Mouse (Mus musculus) lung, postnatal 4 days (tissue): Measurements from ENCODE around the gene Scrt2.
A peak's percentile ranks its signal among the peaks of the same experiment; 100 is the strongest.

ENCODE experiments used
- DNase-seq, 2 experiments: peaks; one replicate each; pipeline ENCODE4 v3.0.0; 2021

The Scrt2 gene

DNA sequence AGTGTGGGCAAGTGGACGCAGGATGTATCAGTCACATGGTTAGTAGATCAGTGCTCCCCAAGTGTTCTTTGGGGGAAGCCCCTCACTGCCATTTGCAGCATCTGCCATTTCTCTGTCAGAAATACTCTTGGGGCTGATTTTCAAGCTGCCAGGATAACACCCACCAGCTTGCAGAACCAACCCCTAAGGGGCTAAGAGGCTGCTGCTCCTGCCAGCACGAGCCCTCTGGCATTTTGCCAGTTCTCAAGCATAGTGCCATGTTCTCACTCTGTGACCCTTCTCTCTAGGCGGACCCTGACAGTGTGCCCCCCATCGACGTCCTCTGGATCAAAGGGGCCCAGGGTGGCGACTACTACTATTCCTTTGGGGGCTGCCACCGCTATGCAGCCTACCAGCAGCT is 27.4 kb downstream of the Scrt2 start:
- DNase-seq: no peak

DNA sequence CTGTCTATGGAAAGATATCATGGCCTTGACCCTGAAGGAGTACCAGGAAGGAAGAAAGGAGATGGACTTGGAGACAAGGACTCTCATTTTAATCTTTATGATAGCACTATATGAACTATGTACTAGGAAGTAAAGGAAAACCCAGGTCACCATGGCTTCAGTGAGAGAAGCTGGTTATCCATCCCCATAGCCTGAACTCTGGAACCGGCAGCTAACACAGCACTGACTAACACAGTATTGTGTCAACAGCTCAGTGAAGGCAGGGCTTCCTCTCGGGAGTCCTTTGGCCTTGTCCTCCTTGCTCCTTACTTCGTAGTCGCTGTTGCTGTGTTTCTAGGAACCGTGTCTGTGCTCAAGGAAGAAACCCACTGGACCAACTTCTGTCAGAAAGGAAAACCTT is 28.1 kb downstream of the Scrt2 start:
- DNase-seq: no peak

DNA sequence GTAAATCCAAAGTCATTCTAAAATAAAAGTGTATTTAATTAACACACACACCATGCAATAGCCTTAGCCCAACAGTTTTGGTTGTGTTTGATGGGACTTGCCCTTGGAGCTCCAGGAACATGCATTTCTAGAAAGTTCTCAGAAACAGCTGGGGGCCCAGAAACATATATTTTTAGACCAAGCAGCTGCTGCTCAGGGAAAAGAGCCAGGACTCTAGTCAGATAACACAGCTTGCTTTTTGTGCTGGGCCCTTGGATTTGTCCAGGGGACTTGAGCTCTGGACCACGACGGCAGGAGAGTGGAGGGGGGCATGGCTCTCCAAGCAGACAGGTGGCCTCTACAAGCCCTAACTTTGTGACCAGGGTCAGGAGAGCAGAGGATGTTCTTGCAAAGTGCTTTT is 30.0 kb downstream of the Scrt2 start:
- no peak for DNase-seq

DNA sequence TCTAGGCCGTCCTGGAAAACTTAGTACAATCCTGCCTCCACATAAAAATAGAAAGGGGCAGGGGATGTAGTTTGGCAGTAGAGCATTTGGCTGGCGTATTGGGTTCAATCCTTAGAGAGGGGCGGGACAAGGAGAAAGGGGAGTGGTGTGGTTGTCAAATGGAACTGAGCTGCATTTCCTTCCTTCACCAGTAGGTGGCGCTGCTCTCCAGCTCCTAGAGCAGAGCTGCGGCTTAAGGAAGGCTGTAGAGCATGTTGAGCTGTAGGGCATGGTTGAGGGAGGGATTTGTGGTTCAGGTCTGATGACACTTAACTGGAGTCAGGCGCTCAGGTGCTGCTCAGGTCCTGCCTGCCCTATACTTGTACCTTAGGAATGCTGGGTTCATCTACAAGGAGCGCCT is 30.6 kb downstream of the Scrt2 start:
- peak; percentile 86 to 93 for DNase-seq

DNA sequence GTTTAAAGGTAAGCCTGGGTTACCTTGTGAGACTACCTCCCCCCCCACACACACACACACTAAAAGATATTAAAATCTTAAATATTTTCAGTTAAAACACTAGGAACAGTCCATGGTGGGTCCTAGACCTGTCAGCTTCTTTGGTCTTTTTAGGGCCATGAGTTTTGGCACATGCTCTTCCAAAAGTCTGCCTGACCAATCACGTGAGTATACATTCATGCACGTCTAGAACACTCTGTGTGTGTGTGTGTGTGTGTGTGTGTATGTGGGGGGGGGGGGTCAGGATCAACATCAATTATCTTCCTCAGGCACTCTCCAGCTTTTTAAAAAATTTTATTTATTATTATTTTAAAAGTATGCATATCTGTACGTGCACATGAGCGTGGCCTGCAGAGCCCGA is 31.2 kb downstream of the Scrt2 start:
- DNase-seq: no peak

DNA sequence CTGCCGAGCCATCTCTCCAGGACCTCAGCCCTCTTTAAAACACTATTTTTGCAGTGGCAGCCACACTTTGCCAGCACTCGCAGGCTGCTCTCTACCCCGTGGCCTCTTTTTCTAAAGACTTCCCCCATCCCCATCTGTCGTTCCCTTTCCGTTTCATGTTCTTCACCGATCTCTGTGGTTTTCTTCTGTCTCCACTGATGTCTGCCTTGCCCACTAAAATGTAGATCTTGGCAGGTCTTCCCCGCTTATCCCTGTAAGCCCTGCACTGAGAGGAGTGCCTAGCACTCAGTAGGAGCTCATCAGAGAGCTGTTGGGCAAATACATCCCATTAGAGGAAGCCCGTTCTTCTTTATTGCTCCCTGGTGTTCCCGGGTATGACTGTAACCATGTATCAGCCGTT is 31.6 kb downstream of the Scrt2 start:
- DNase-seq: no peak

DNA sequence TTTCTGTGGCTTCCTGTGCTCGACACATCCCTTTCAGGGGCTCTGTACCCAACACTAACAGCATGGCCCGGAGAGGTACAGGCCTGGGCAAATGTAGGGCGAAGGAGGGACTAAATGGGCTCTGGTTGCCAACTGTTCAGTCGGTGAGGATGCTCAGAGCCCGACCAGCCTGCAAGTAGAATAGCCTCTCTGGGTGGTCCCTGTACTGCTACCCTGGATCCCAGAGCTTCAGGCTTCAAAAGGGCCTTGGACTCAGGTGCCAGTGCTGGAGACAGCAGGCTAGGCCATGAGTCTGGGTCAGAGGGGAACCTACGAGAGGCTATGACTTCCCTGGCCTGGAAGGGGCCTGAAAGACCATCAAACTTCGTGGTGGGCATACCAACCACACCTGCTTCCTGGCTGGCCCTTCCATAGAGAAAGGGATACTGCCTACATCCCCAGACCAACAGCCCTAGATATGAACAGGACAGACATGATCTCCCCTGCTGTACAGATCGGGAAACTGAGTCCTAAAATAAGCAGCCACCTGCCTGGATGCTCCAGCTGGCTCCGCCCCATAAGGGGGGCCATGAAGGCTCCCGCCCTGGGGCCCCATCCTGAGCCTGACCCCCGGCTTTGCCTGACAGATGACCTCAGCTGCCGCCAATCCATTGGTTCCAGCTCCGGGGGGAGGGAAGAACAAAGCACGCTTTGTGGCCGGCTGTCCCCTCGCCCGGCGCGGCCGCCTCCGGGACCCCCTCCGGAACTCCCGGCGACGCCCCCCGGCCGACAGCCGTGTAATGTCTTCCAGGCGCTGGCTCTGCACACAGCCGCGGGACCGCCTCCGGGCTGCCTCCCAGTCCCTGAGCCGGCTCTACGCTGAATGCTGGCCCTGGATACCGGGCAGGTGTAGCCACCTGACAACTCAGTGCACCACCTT is 33.0 kb downstream of the Scrt2 start:
- DNase-seq: peak in 1 of 2 experiments; percentile 35

DNA sequence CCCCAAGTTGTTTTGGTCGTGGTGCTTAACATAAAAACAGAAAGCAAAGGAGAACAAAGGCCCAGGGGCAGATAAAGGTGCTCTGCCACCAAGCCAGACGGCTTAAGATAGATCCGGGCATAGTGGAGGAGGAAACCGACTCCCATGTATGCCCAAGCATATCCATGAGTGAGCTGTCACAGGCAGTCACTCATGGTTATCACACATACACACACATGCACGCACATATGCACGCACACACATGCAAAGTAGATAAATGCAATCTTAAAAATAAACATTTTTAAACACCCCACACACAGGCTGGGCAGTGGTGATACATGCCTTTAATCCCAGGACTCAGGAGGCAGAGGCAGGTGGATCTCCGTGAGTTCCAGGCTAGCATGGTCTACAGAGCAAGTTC is 36.4 kb downstream of the Scrt2 start:
- no peak for DNase-seq

DNA sequence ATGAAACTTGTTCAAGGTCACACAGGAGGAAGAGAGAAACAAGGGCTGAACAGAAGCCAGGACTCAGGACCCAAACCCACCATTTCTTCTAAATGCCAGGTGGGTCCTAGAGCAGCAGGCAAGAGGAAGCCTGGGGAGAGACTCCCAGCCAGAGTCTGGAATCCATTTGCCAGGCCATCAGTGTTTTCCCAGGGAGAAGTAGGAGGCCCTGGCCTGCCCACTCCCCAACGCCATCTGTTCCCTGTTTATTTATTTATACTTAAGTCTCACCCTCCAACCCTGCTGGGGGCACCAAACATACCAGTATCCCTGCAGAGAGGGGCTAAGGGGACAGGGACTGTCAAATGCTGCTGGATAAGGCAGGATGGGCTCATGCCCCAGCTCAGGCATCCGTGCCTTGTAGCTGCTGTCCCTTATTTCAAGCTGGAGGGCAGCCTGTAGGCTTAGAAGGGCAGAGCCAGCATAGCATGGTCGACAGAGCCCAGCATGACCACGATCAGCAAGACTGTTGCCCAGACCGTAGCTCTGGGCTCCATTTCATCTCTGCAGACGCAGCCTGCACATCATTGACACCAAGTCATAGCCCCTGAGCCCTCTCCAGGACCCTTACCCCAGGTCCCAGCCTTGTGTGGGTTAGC is 38.0 kb downstream of the Scrt2 start:
- no peak for DNase-seq

DNA sequence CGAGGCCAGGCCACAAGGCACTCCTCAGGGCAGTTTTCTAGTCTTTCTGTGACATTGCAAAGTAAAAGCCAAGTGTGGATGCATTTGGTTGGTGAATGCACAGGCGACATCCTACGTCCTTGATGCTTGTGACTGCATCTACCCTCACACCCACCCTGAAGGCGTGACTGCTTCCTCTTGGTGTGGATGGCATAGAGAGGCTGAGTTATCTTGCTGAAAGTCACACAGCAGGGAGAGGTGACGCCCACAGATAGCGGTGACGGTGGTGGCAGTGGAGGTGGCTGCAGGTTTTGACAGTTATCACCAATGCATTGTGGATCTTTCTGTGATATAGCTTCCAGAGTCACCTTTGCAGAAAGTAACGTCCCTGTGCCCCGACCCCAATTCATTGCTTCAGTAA is 41.6 kb downstream of the Scrt2 start:
- no peak for DNase-seq

DNA sequence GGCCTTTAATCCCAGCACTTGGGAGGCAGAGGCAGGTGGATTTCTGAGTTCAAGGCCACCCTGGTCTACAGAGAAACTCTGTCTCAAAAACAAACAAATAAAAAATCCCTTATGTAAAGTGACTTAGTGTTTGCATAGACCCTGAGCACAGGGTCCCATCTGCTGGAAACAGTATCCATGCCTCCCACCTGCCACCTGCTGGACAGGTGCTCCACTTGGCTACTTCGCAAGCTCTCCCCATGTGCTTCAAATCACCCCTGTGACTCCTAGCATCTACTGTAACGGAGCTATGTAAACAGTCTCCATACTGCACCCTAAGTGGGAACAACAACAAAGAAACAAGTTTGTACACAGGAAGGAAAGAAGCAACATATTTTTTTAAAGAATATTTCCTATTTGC is 47.3 kb downstream of the Scrt2 start:
- DNase-seq: no peak

DNA sequence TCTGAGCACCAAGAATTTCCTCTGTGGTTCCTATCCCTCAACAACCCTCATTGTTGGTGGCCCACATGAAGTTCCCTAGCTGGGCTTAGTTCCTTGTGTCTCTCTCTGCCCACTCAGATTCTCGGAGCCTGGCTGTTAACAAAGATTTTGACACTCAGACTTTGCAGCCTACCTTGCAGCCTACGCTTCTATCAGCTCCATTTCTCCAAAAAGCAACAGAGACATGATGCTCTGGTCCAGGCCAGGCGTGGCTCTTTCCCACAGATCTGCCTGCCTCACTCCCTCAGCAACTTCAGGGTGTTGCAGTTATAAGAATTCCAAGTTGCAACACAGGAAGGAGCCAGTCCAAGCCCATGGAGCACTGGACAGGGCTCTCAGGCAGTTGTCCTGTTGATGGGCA is 48.4 kb downstream of the Scrt2 start:
- DNase-seq: no peak

DNA sequence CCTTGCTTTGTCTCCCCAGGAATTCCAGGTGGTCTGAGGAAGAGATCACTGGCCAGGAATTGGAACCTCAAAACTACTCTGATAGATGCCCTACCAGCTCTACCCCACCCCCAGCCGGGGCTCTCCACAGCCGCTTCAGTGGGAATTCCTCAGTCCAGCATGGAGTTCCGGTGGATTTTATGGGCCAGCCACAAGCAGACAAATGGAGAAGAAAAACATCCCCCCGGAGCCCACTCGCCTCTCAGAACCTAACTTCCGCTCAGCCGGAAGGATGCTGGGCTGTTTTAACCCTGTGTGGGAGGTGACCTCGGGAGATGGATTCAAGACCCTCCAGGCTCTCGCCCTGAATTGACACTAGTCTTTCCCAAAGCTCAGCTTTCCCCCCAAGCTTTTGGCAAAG is 50.7 kb downstream of the Scrt2 start:
- no peak for DNase-seq

DNA sequence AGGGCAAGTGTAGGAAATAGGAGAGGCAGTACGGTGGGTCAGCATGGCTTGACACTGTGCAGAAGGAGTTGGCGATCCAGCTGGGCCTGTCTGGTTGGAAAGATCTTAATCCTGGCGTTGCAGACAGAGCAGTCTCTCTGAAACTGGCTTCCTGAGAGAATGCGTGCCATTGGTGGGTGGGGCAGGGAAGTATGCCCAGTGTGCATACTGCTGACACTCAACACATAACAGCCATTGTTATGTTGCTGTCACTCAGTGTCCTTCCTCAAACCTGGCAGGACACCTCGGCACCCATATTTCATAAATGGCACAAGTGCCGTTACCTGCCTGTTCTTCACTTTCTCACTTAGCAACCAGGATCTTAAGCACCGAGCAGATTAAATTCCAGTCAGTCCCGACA is 51.4 kb downstream of the Scrt2 start:
- DNase-seq: peak in 1 of 2 experiments; percentile 55

DNA sequence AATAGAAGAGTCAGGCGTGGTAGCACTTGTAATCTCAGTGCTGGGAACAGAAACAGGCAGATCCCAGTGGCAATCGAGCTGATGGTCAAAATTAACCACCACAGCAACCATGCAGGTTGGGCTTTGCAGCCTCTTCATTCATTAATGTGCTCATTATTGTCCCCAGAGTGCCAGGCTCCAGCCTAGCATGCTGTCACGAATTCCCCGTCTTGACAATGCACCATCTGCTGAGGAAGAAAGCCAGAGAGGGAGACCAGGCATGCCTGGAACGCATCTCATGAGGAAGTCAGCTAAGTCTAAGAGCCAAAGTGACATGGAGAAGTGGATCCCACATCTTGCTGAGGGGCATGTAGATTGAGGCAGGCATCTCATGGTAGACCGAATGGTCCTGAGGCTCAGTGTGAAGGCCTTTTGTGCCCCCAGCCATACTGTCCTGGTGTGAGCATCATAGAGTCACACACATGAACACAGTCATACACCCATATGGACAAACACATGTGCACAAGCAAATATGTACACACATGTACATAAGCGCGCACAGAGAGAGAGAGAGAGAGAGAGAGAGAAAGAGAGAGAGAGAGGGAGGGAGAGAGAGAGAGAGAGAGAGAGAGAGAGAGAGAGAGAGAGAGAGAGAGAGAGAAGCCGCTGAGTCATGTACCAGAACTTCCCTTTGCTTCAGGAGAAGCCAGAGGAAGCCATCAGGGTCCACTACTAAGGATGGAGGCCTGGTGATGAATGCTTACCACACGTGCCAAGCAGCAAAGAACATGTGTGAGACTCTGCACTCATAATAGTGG is 58.1 kb downstream of the Scrt2 start:
- no peak for DNase-seq

DNA sequence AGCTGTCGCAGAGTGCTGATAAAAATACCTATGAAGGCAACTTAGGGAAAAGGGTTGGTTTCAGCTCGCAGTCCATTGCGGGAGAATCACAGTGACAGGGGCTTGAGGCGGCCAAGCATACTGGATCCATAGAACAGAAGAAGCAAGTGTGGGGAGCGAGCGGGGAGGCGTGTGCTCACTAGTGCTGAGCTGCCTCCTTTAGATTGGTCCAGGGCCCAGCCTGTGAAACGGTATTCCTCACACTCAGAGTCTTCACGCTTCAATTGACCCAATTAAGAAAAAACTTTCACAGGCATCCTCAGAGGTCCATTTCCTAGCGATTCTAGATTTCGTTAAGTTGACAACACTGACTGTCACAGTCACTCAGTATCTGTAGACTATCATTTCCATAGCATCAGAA is 59.6 kb downstream of the Scrt2 start:
- no peak for DNase-seq

DNA sequence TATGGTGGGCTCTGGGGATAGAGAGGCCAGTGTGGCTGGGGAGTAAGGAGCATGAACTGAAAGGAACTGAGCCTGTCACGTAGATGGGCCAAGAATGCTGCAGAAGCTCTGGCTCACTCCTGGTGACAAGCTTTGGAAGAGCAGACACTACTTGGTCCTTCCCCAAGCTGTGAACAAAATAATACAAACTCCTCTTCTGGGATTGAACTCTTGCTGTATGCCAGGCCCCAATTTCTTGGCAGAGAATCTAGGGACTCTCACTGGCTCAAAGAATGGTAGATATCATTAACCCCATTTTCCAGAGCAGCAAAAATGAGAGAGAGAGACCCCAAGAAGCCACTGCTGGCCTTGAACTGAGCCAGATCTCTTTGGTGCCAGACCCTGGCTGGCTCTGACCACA is 60.2 kb downstream of the Scrt2 start:
- DNase-seq: no peak

DNA sequence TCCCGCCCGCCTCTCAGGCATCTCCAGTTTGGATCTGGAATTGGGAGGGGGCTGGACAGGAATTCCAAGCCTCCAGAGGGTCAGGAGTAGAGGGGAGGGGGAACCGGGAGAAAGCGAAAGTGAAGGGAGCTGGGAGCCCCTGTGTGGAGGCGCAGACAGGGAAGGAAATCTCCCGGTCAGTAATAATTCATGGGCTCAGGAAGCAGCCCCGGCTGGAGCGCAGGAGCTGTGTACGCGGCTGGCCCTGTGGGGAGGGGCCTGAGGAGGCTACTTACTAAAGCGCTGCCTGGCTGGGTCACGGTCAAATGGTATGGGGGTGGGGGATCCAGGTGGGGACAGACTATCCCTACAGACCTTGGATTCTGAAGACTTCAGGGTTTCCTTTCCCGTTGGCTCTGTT is 60.7 kb downstream of the Scrt2 start:
- DNase-seq: peak; percentile 45 to 68

DNA sequence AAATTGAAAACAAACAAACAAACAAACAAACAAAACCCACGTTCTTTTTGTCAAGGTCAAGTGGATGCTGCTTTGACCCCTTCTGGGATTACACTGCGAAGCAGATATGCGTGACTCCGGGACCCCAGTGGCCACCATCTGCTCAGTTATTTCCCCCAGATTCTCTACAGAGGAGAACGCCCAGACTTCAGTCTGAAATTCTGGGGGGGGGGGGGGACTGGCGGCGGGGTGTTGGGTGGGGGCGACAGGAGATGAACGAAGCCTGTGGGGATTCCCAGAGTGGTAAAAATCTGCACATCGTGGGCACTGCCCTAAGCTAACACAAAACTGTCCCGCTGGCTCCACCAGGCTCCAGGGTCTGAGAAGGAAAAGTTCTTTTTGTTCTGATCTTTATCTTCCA is 61.2 kb downstream of the Scrt2 start:
- no peak for DNase-seq

DNA sequence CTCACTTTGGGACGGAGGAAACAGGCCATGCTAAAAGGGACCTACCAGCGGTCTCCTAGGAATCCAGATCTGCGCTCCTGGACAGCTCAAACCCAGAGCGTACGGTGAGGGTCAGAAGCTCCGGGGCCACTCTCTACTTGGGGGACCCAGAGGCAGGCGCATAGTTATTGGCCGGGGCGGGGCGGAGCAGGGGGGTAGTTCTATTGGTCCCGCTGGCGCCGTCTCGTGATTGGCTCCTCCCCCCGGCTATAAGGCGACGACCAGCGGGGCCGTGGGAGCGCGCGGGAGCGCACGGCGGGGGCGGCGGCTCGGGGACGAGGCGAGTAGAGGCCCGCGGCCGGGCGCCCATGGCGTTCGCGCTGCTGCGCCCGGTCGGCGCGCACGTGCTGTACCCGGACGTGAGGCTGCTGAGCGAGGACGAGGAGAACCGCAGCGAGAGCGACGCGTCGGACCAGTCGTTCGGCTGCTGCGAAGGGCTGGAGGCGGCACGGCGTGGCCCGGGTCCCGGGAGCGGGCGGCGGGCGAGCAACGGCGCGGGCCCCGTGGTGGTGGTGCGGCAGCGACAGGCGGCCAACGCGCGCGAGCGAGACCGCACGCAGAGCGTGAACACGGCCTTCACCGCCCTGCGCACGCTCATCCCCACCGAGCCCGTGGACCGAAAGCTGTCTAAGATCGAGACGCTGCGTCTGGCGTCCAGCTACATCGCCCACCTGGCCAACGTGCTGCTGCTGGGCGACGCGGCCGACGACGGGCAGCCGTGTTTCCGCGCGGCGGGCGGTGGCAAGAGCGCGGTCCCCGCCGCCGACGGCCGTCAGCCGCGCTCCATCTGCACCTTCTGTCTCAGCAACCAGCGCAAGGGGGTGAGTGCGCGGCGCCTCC is 62.2 kb downstream of the Scrt2 start, which contains the start of gene Tcf15:
Gene Tcf15 (plus strand): TSS at position 283 of the 879 bp plus-strand sequence.
- peak; percentile 69 to 77 for DNase-seq

DNA sequence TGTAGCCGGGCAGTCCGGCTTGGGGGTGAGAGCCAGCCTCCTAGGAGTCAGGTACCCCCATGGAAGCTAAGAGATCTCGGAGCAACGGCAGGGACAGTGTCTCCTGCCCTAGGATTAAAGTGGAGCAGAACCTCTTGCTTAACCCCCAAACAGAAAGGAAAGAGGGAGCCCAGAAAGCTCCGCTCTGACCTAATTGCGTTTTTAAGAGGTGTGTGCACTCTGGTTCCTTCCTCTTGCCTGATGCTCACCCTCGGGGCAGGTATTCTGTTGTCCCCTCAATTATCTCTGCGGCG is 62.8 kb downstream of the Scrt2 start:
- DNase-seq: no peak

DNA sequence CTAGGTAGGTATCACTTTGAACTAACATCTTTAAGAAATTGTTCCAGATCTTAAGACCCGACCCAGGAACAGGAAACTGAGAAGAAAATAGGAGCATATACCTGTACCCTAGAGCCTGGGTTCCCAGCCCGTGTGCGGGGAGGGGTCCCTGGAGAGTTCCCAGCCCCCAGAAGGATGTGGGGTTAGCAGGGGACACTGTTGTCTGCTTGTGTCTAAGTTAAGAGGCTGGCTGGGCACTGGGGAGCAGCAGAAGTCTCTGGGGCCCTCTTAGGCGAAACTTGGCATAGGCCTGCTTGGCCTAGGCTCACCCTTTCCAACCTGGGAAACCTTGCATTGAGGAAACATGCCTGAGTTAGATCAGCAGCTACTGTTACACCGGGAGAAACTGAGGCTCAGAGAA is 63.2 kb downstream of the Scrt2 start:
- peak in 1 of 2 experiments; percentile 13 for DNase-seq
